Mouse (Mus musculus) myocyte (in vitro differentiated cells): ENCODE data around the gene Ankrd12.

Experiments
- CEBPB ChIP-seq: IDR thresholded peaks from 2 replicates; pipeline ENCODE4 v1.6.1; 2011; ENCODE audit warnings: mild to moderate bottlenecking, moderate library complexity; ENCODE audit not compliant: poor library complexity, insufficient read depth, severe bottlenecking
- MAX ChIP-seq: IDR thresholded peaks from one replicate; pipeline ENCODE4 v1.6.1; 2011; ENCODE audit warnings: low read depth, mild to moderate bottlenecking, control low read depth
- USF1 ChIP-seq: IDR thresholded peaks from one replicate; pipeline ENCODE4 v1.6.1; 2011; ENCODE audit warnings: low read depth, mild to moderate bottlenecking, control low read depth, moderate library complexity

GRCm38 (mm10) chr17:66007473-66007872, 69.4 kb downstream of the Ankrd12 start:
- no peak for TF ChIP-seq CEBPB
- no peak for TF ChIP-seq USF1
- TF ChIP-seq MAX, result no peak
